Mouse (Mus musculus): Measurements from ENCODE around the gene Plcd1.
A peak's percentile ranks its signal among the peaks of the same experiment; 100 is the strongest.

Plcd1 gene

DNA sequence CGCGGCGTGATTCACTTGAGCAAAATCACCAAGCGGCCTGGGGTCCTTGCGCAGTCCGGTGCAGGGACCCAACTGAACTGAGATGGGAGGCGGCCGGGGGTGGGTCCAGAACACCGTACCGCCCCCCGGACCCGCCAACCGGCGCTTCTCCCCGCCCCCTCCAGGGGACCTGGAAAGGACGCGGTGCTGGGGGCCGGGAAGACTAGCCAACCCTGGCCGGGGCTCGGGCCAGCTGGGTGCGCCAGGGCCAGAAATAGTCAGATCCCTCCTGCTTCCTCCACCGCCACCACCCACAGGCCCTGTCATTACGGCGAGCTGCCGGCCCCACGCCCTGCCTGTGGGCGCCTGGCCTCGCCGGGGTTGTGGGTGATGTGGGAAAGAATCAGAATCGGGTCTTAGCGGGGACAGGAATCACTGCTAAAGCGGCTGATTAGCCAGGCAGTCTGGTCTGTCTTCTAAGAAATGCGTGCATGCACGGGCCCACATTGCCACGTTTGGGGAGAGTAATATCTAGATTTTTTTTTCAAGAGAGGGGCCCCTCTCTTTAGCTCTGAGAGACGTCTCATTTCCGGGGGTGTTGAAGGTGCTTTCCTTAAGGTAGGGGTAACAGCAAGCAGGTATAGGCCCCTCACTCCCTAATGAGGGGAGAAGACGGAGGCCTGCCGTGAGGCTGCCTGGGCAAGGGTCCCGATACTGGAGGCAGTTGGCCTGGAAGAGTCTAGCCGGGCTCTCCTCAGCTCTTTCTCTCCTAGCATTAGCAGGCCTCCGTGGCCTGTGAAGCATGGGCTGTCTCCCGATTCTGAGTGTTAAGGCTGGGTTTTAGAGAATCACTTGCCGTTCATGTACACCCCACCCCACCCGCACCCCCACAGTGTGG is at the start of gene Plcd1:
TSS of gene Plcd1 (minus strand) at position 84 of the 877 bp plus-strand sequence.
- DNase-seq, result peak; percentile 46

DNA sequence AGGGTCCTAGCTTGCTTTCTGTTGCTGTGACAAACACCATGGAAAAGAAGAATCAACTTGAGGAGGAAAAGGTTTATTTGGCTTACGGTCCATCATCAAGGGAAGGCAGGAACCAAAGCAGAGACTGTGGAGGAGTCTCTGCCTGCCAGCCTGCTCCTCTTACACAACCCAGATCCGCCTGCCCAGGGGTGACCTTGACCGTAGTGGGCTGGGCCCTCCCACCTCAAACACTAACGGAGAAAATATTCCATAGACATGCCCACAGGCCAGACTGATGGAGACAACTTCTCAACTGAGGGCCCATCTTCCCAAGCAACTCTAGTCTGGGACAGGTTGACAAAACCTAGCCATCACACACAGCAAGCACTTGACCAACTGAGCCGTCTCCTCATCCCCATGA is 48.8 kb upstream of the Plcd1 start:
- no peak for DNase-seq

DNA sequence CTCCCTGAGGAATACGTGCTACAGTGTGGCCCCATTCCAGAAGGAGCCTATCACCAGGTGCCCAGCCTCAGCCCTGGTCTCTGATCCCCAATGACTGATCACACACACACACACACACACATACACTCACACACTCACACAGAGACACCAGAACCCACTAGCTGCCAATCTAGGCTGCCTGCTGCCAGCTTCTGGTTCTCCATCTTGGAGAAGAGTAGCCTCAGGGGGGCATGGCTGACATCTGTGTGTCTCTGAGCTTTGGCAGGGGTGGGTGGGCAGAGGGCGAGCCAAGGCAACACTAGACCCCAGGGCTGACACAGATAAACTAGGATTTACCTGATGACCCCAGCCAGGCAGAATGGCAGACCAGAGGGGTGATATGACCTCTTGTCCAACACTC is 45.5 kb upstream of the Plcd1 start:
- DNase-seq, result no peak

DNA sequence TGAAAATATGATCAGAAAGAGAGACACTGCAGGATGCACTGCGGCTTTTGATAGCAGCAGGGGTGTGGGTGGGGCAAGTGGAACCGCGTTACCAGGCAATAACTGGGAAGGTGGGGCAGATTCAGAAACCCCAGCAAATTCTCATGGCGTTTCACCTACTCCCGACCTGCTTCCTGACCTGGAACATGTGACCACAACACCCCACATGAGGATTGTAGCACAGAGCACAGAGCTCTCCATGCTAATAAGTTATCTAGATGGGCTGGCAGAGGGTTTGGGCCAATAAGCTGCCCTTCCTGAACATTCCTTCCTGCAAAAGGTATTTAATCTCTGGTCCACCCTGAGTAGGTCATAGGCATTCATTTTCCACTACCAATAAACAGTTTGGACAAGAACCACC is 37.4 kb upstream of the Plcd1 start:
- no peak for DNase-seq

DNA sequence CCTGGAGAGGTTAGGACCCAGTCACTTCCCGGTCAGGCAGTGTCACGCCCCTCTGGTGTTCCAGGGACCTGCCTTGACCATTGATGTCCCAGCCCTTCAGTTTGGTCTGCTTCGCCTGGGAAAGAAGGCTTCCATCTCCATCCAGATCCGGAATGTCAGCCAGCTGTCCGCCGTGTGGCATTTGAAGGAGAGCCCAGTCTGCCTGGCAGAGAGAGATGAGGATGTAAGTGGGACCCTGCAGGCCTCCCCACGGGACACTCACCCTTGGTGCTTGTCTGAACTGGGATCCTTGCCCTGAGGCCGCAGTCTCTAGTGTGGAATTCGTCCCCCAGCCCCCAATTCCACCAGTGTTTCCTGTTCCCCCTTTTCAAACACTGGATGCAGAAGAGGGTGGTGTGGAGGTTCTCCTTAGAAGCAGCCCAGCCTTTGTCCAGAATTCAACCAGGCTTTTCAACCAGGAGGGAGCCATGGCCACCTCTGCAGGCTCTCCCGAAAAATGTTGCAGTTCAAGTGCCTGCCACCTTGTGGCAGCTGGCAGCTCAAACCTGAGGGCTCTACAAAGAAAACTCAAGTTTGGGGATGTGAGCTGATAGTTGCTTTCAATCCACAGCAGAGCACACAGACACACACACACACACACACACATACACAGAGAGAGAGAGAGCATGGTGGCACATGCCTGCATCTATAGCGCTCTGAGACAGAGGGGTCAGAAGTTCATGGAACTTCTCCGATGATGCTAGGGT is 35.3 kb upstream of the Plcd1 start:
- DNase-seq, result no peak

DNA sequence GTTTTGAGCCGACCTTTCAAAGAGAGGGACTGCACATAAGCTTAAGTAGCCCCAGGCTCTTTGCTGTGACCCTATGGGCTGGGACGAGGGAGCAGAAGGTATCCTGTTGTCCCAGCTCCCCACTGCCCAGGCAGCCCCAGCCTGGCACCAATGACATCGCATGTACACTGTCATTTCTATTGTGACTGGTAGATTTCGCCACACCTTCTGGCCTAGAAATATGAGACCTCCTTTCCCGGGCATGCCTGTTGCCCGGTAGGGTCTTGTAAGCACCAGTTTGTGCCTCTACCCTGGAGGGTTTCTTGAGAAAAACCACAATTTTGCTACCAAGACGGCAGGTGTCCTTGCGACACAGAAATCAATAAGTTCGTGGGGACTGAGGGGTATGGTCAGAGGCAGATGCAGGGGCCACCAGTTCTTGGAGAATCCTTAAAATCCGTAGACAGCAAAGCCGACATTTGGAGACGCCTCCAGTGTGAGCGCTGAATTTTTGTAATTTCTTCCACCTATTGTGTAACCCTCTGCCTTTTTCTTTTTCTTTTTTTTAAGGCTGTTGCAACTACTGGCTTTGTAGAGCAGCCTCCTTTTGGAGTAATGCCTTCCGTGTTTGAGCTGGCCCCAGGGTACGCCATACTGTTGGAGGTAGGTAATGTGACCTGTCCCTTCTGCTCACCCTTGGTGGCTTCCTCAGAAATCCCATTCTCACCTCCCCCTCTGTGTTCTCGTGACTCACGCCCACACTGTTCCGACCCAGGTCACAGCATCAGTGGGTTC is 29.5 kb upstream of the Plcd1 start:
- no peak for DNase-seq

DNA sequence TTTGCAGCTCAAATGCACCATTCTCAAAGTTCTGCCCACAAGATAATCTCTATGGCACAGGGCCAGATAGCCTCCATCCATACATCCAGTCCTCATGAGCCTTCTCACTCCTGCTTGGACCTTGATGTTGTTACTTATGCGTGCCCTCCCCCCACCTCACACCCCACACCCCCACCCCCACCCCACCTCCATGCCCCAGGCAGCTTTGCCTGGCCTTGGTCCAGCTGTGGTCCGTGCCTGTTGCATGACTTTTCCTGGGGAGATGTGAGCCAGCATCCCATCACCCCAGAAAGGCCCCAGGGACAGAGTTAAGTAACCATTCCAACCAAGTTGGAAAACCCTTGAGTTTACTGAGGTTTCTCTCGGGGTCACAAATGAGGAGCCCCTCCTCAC is 26.9 kb upstream of the Plcd1 start:
- no peak for DNase-seq

DNA sequence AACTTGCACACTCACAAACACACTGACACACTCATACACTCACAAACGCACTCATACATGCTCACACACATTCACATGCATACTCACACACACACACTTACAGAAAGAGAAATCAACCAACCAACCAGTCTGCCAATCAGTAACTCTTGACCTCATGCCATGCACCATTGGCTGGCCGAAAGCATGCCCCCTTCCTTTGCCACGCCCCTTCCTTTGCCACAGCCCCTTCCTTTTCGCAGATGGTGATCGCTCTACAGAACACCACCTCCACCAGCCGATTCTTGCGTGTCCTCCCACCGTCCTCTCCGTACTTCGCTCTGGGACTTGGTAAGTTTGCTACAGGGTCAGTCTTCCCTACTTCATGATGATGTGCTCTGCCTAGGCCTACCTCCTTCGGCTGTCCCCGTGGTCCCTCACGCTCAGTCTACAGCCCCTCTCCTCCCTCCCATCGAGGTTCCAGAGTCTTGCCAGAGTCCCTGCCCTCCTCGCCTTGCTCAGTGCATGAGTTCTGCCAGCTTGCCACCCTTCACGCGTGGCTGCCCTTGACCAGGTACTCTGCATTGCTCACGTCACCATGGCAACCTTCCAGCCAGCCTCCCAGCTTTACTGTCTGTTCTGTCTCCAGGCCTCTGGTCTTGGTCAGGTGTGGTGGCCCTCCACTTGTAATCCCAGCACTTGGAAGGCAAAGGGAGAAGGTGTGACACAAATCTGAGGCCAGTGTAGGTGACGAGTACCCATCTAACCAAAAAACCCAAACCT is 26.3 kb upstream of the Plcd1 start:
- DNase-seq, result no peak

DNA sequence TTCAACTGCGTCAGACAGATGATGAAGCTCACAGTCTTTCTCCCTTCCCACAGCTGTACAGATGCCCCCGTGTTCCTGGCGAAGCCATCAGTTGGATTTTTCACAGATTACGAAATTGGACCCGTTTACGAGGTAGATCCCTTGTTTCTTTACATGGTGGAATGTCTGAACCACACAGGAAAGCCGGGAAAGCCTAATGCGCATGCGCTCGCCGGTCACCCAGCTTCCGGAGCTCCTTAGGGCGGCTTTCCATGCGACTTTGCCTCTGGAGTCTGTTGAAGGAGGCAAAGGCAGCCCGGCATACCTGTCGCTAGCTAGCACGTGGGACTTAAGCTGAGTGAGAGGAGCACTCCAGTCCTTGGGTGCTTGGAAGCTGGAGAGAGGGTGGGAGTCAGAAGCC is 21.6 kb upstream of the Plcd1 start:
- DNase-seq, result no peak

DNA sequence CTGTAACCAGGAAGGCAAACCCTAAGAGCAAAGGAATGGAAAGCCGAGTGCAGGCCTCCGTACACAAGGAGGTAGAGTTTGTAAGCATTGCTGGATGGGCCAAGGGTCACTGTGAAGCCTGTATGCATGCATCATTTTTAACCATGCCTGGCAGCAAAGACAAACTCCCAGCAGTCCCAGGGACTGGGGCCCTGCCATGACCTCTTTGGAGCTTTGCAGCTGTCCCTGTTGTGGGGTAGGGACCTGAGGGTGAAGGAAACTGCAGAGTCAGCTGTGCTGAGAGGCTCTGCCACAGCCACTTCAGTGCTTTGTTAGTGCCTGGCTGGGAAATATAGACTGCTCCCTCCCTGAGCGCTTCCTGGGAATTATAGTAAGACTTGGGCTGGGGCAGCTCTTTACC is 17.3 kb upstream of the Plcd1 start:
- no peak for DNase-seq

DNA sequence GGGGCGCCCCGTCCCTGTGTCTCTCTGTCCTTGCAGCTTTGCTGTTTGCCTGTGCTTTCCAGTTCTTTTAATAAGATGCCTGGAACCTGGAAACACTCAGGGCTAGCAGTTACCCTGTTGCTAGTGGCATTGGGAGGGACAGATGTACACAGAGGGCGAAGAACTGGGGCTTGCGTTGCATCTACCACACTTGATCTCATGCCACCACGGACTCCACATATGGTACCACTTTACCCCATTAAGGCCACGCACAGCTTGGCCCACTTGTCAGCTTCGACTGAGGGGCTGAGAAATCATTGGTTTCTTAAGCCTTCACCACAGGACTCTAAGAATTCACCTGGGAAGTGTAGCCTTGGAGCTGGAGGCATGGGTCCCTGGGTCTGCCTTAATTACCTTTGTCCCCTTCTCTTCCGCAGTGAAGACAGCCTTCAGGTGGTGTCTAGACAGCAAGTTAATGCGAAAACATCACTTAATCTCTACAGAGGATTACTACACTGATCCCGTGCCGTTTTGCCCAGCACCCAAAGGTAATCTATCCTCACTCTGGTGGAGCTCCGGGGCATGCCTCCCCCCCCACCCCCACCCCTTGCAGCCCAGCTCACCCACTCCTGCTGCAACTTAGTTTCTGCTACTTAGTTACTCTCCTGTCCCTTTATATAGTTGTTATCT is 16.5 kb upstream of the Plcd1 start:
- no peak for DNase-seq

DNA sequence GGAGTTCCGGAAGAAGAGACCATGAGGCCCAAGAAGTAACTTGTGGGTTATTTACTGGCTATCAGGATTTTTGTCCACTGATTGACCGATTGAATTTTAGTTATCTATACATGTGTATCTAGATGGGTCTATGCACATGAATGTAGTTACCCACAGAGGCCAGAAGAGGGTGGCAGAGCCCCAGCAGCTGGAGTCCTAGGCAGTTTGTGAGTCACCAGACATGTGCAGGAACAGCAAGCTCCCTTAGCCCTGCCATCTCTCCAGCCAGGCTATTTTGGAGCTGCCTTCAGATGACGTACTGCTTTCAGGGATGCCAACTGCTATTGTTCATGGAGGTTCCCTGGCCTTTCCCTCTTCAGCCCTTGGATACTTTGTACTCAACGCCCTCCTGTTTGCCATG is 14.3 kb upstream of the Plcd1 start:
- DNase-seq, result no peak

DNA sequence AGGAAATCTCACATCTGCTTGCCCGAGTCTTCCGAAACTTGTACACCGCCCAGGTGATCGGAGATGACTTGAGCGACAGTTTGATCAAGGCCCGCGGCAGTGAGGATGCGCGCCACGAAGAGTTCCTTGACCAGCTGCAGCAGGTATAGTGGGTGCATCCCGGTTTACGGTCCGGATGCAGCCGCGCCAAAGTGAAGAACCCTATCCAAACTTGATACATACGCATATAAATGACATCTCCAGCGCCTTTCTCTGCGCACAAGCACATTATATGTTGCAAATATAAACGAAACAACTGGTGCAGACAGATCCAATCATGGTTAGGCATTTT is 9.4 kb upstream of the Plcd1 start:
- no peak for DNase-seq

DNA sequence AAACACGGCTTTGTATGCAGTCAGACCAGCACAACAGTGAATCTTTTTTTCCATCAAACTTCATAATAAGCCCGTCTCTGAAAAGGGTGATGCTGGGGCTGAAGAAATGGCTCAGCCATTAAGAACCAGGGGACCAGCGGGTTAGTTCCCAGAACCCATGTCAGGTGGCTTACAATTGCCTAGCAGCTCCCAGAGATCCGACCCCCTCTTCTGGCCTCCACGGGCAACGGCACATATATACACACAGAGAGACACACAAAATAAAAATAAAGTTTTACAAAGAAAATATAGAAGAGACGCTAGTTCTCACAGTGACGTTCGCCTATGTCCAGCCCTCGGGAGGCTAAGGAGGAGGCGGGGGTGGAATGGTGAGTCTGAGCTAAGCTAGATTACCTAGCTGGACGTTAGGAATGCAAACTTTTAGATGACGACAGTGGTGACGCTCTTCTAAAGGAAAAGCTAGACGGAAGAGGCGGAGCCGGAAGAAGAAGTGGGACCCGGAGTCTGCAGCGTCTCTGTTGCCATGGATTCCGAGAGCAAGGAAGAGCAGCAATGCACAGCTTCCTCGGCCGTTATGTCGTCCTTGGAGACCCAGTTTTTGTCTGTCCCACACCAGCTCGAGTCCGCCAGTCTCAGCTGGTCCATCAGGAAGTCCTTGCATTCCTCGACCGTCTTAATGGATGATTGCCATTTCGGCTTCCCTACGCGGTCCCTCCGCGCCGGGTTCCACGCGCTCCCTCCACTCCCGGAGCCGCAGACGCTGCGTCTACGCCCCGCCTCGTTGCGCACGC is 8.9 kb upstream of the Plcd1 start, which contains the start of gene Dlec1:
TSS of gene Dlec1 (plus strand) at position 487 of the 791 bp plus-strand sequence.
- no peak for DNase-seq

DNA sequence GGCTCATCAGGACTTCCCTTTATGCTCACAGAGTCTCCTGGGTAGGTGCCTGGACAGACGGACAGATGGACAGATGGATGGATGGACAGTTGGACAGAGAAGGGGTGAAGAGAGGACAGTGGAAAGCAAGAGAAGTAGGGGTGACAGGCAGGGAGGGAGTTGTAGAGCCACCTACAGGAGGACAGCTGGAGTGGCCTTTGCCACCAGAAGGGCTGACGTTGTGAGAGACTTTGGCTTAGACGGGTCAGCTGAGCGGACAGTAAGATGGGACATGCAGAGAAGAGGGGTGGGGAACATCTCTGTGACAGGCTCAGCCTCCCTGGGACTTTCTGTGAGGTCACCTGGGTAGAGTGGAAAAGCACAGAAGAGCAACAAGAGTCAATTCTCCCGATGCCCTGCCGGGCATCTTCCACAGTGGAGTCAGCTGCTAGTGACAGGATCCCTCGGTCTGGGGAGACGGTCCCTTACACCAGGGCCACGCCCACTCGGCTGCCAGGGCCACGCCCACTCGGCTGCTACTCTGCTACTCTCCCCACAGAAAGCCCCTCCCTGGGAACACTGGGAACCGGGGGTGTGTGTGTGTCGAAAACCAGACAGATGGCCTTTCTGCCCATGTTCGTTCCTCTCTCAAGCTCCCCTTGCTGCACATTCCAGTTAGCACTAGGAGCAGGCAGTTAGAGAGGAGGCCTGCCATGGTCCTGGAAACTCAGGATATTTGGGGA is 7.0 kb upstream of the Plcd1 start:
- DNase-seq, result no peak

DNA sequence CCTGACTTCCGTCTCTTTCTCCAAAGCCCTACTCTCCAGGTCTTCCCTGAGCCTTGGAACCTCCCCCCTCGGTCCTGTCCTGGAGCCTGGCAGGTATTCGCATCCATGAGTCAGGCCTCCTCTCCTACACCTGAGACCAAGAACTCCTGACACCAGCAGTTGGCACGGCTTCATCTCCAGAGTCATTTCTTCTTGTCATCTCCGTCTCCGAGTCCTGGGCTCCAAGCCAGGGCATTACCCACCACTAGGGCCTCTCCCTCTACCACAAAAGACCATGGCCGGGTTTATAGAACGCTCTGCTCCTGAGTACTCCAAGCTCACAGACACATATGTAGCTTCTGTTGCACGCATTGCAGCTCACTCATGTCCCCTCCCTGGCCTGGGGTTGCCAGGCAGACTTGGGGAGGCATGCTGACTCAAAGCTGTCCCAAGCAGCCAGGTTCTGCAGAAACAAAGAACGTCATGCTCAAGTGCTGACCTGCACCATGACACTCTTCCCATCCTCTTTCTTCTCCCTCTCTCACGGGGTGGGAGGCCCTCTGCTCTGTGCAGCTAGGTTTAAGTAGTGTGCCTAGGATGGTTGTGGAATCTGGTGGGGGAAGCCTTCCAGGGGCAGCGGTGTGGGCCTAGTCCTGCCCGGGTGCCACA is 1.3 kb upstream of the Plcd1 start:
- no peak for DNase-seq

DNA sequence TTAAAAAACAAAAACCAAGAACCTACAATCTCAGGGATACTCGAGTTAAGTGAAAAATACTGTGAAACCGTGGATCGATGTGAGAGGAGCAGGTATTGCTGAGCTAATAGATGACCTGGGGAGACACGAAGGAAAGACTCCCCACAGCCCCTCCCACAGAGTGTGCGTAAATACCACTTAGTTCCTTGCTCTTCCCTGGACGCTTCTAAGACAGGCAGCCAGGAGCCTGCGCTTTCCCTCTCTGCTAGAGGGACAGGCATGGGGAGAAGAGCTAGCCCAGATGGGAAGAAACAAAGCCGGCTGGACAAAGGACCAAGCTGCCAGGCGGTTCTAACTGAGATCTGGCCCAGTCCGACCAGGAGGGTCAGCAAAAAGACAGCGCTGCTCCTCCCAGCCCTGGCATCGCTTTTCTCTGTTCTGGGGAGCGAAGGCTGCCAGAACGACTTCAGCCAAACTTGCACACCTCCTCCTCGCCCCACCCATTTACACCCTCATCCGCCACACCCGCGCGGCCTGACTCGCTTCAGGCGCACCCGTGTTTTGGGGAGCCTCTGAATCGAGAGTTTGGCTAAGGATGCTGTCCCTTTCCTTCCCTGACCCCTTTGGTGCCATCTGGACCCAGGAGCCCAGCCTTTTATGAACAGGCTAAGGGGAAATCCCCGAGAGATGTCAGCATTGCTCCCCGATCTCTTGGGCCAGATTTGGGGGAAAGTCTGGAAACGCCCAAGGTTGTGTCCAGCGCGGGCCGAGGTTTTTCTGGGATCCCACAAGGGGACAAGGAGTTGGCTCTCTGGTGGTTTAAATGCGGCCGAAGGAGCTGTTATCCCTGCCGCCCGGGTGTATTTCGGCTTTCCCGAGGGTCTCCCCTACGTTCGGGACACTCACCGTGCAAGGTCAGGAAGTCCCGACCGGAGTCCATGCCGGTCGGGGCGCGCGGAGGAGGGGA is 556 bp downstream of the Plcd1 start:
- peak; percentile 18 for DNase-seq

DNA sequence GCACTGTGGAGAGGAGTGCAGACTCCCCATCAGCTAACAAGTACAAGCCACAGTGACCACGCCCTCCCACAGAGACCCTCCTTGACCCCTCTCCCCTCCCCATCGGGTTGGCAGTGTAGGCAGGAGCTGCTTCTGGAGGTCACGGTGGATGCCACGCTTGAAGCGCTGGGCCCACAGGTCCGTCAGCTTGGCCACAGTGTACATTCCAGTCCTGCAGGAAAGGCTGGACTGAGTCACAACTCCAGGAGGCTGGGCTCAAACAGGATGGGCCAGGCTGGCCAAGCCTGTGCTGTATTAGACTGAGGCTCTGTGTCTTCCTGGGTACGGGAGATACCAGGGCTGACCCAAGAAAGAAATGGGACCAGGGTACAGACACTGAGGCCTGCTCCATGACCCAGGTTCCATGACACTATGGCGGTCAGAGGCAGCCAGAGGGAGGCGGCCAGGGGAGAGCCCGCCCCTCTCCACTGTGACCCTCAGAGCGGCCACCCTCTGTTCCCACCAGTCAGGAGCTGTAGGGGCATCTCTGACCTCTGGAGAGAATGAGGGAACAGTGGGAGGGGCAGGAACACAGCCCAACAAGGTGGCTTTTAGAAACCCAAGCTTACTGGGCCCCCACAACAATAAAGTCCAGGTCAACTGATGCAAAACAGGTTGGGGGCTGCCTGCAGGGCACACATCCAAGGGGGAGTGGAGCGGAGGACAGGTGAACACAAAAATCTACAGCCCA is 1.6 kb downstream of the Plcd1 start:
- no peak for DNase-seq
